22 mouse cellular contexts compared by ENCODE assay signal in genomic region chr9:103033381-103033780, GRCm38 (mm10). TPM values are rescaled to one million over a fixed set of nuclear protein-coding genes. Genes with fewer than 3 reads are reported as not detected.
DNase-seq lines count a peak whose midpoint lies in the region; TF ChIP-seq lines count a peak whose summit lies in the region.
"Had no signal": no experiment of that assay in that cellular context is flagged by ENCODE, and none has a peak within 500 bp of the region (broad histone marks: within the 10 kb centered on the region; RNA-seq: fewer than 3 reads in every experiment).

No protein-coding gene starts in this region.

- WGBS in heart, adult 2 months = 67% methylated on average over 3 of the region's 3 CpGs

- H3K4me3 ChIP-seq in heart, adult 2 months = no peak overlapping the region
- no peak overlapping the region for H3K4me3 ChIP-seq in gastrocnemius, adult 2 months
- H3K4me3 ChIP-seq: embryonic facial prominence, embryonic 13.5 days; forebrain, embryonic 13.5 days; heart, embryonic 10.5 days; hindbrain, embryonic 12.5 days had no signal

- intact Hi-C loops in heart, adult 2 months (cut with DNase I) = no loop called here
- intact Hi-C loops in gastrocnemius, adult 2 months (cut with DNase I) = no loop called here

- H3K27me3 ChIP-seq in heart, adult 2 months (ENCODE audit: control insufficient read depth, insufficient read depth, low read length) = no peaks in the 10 kb centered on the region
- H3K27me3 ChIP-seq: embryonic facial prominence, embryonic 13.5 days; forebrain, embryonic 13.5 days; hindbrain, embryonic 12.5 days had no signal

- no peaks in the 10 kb centered on the region for H3K36me3 ChIP-seq in heart, adult 2 months (ENCODE audit: control insufficient read depth, insufficient read depth, low read length)
- H3K36me3 ChIP-seq: embryonic facial prominence, embryonic 13.5 days; heart, embryonic 10.5 days; hindbrain, embryonic 12.5 days had no signal

- H3K9ac ChIP-seq in heart, adult 2 months (ENCODE audit: low read depth, low read length) = no peak overlapping the region
- H3K9ac ChIP-seq: embryonic facial prominence, embryonic 13.5 days; forebrain, embryonic 13.5 days; forebrain, postnatal 0 days; hindbrain, embryonic 12.5 days had no signal

- DNase-seq in adrenal gland, postnatal 14 days = peak; percentile 37
- DNase-seq in adrenal gland, adult 8-10 months = no peak
- DNase-seq in 3T3-L1 (ENCODE audit: low read depth, low spot score) = peak; percentile 90
- DNase-seq in MN1 (ENCODE audit: low spot score) = peak; percentile 12
- DNase-seq in adipocyte (ENCODE audit: low spot score) = peak; percentile 67
- DNase-seq in heart, adult 2 months = no peak
- no peak for DNase-seq in gastrocnemius, postnatal 4 days (ENCODE audit: low spot score in 2 of 2)
- DNase-seq in gastrocnemius, adult 2 months = no peak
- DNase-seq: B cell, adult 2 months; cerebellum, adult 11 months; cerebellum, adult 8-10 months; cerebellum, postnatal 14 days; forebrain, postnatal 0 days; gastrocnemius, postnatal 25 days; heart, adult 11 months; heart, postnatal 10 days; heart, postnatal 4 days; kidney, adult 11 months had no signal

- H3K27ac ChIP-seq in heart, adult 2 months = no peak overlapping the region
- H3K27ac ChIP-seq in gastrocnemius, adult 2 months = no peak overlapping the region
- H3K27ac ChIP-seq: embryonic facial prominence, embryonic 13.5 days; forebrain, embryonic 13.5 days; heart, embryonic 10.5 days; hindbrain, embryonic 12.5 days had no signal

- TF ChIP-seq CTCF in heart, adult 2 months (IDR thresholded peaks at IDR 0.05) = no peak
- TF ChIP-seq CTCF in gastrocnemius, adult 2 months (IDR thresholded peaks at IDR 0.05) = no peak

- no peaks in the 10 kb centered on the region for H3K79me2 ChIP-seq in heart, adult 2 months (replicated peaks; ENCODE audit: control insufficient read depth, insufficient read depth, low read length)

- H3K4me1 ChIP-seq in heart, adult 2 months (ENCODE audit: control insufficient read depth, insufficient read depth, low read length) = peaks cover 5% of the 10 kb centered on the region; the same call in 1 of the 2 replicates
- H3K4me1 ChIP-seq: forebrain, embryonic 13.5 days; hindbrain, embryonic 12.5 days had no signal

- TF ChIP-seq EP300 in heart, adult 2 months (IDR thresholded peaks at IDR 0.05; ENCODE audit: insufficient read depth, low read depth, low read length) = no peak

- TF ChIP-seq POLR2A in heart, adult 2 months (IDR thresholded peaks at IDR 0.05; ENCODE audit: insufficient read depth, low read depth, low read length) = no peak

RNA-seq across cellular contexts. Expression of gene Slco2a1, which starts 44.9 kb away (rescaled TPM):
- total RNA-seq in adrenal gland, postnatal 14 days (2021) = 6.2 and 7.3 TPM in 2 replicates
- total RNA-seq in adrenal gland, adult 8-10 months (2022) = 1 to 10 TPM; 3.3 to 5.7 (median 4.4) TPM
- total RNA-seq in heart, adult 2 months (2021) = 1 to 10 TPM; 3.6 to 4.7 TPM
- polyA plus RNA-seq in heart, adult 2 months (2012; rRNA removed) = 4.4 and 4.8 TPM in 2 replicates
- total RNA-seq in gastrocnemius, postnatal 4 days (2021) = 1 to 10 TPM in 1 of 2 experiments, under 1 TPM in 1; 0.93 to 1.9 TPM
- total RNA-seq in gastrocnemius, adult 2 months (2021) = under 1 TPM; 0.59 to 0.84 TPM

Comparison
In these comparisons a context has a peak if more than half of its experiments do, and no peak if none do; other contexts are left out.
1. DNase-seq: peak in adrenal gland, postnatal 14 days (single experiment), 3T3-L1 (single experiment), MN1 (single experiment) and adipocyte (single experiment); none in adrenal gland, adult 8-10 months (single experiment), heart, adult 2 months (0 of 2), gastrocnemius, postnatal 4 days (0 of 2) and gastrocnemius, adult 2 months (single experiment).